Mouse (Mus musculus) hindlimb bud, embryonic 11.5 days (tissue): ENCODE data around the gene Rnf113a1.
A peak's percentile ranks its signal among the peaks of the same experiment; 100 is the strongest.
"Not testable (repeated sequence)": the region's sequence is repeated elsewhere in the genome, so short reads cannot be mapped to it uniquely, and the experiment has no call there.

Experiments used
- DNase-seq: peaks from one replicate; pipeline ENCODE4 v3.0.0-alpha.2; 2012; ENCODE audit warnings: low read depth, low spot score; ENCODE audit errors: extremely low spot score

Gene Rnf113a1

GRCm38 (mm10) chrX:37191105-37191743 is at the start of gene Rnf113a1, which contains the start of gene Ndufa1:
TSS of gene Rnf113a1 (plus strand) at chrX:37191245.
TSS of gene Ndufa1 (minus strand) at chrX:37191163.
- DNase-seq, result peak; percentile 8

- DNase-seq, result no peak
Measured at GRCm38 (mm10) chrX:37141732-37142131, 49.3 kb upstream of the Rnf113a1 start.

- DNase-seq, result not testable (repeated sequence)
Measured at GRCm38 (mm10) chrX:37144498-37144897, 46.5 kb upstream of the Rnf113a1 start.

- no peak for DNase-seq
Measured at GRCm38 (mm10) chrX:37144954-37145353, 46.1 kb upstream of the Rnf113a1 start.

GRCm38 (mm10) chrX:37157839-37158238 is 33.2 kb upstream of the Rnf113a1 start:
- no peak for DNase-seq

- DNase-seq, result no peak
Measured at GRCm38 (mm10) chrX:37161169-37161568, 29.9 kb upstream of the Rnf113a1 start.

GRCm38 (mm10) chrX:37163115-37163514 is 27.9 kb upstream of the Rnf113a1 start:
- no peak for DNase-seq

- DNase-seq, result peak; percentile 18
Measured at GRCm38 (mm10) chrX:37167085-37167484, 24.0 kb upstream of the Rnf113a1 start.

GRCm38 (mm10) chrX:37168742-37169141 is 22.3 kb upstream of the Rnf113a1 start, which contains the start of gene Akap14:
TSS of gene Akap14 (minus strand) at chrX:37168842.
- no peak for DNase-seq

GRCm38 (mm10) chrX:37184401-37184800 is 6.6 kb upstream of the Rnf113a1 start:
- DNase-seq, result not testable (repeated sequence)

GRCm38 (mm10) chrX:37190755-37191104 is 315 bp upstream of the Rnf113a1 start:
- DNase-seq, result no peak

- DNase-seq, result no peak
Measured at GRCm38 (mm10) chrX:37191744-37192379, 817 bp downstream of the Rnf113a1 start.

GRCm38 (mm10) chrX:37198676-37199075 is 7.6 kb downstream of the Rnf113a1 start:
- no peak for DNase-seq

GRCm38 (mm10) chrX:37210941-37211340 is 19.9 kb downstream of the Rnf113a1 start, which contains the start of gene Gm9:
TSS of gene Gm9 (minus strand) at chrX:37211041.
- DNase-seq, result no peak

GRCm38 (mm10) chrX:37222158-37222557 is 31.1 kb downstream of the Rnf113a1 start, which contains the start of gene Rhox1:
TSS of gene Rhox1 (minus strand) at chrX:37222258.
- DNase-seq, result not testable (repeated sequence)
